Mouse (Mus musculus): ENCODE data around the gene Ppp1r14a.

DNA sequence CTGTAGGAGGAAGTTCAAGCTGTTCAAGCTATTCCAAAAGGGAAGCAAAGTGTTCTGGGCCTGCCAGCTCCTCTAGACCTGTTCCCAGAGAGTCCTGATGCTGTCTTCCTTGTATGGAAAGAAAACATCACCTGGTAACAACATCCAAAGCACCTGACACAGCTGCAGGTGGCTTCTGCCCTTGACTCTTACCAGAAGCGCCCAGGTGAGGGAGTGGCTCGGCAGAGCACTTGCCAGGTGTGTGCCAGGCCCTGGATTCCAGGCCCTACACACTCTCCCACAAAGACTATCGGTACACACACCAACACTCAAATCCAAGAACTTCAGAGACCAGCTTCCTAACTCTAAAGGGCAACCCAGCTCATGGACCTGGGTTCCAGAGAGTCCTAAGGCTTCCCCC is 25.3 kb upstream of the Ppp1r14a start:
- no peak for TF ChIP-seq GATA1 (IDR thresholded peaks at IDR 0.05; ENCODE audit: low read length)
- no peak for TF ChIP-seq TAL1 (IDR thresholded peaks at IDR 0.05; ENCODE audit: low read length)

Measured in erythroblast, embryonic 14.5 days (primary cell).